Mouse (Mus musculus) testis, adult 2 months (tissue): Measurements from ENCODE around the gene Slc26a8.

Experiments
- CTCF ChIP-seq: fragments of 200-500 bp; IDR thresholded peaks from 2 replicates; pipeline ENCODE4 v1.5.1; 2012; ENCODE audit warnings: low read depth, mild to moderate bottlenecking, inconsistent platforms, low read length, moderate library complexity; ENCODE audit not compliant: control insufficient read depth, insufficient read depth, insufficient replicate concordance
- POLR2A ChIP-seq: fragments of 200-500 bp; IDR thresholded peaks from 2 replicates; pipeline ENCODE4 v1.6.1; 2012; ENCODE audit warnings: low read depth, mild to moderate bottlenecking, inconsistent platforms, low read length, moderate library complexity; ENCODE audit not compliant: control insufficient read depth

GRCm38 (mm10) chr17:28706697-28707096 is 16.7 kb upstream of the Slc26a8 start:
- no peak for TF ChIP-seq POLR2A
- TF ChIP-seq CTCF = no peak
